Mouse (Mus musculus) ES-E14 (cell line): ENCODE results near the gene C1ra.

Experiments used
- CHD2 ChIP-seq: IDR thresholded peaks from 2 replicates; pipeline ENCODE4 v1.6.1; 2014; ENCODE audit warnings: mild to moderate bottlenecking, low read depth, low read length, inconsistent platforms
- MAFK ChIP-seq: IDR thresholded peaks from 2 replicates; pipeline ENCODE4 v1.6.1; 2014; ENCODE audit warnings: mild to moderate bottlenecking, low read depth, low read length, inconsistent platforms; ENCODE audit not compliant: insufficient read depth
- ZC3H11A ChIP-seq: IDR thresholded peaks from 2 replicates; pipeline ENCODE4 v1.6.1; 2012; ENCODE audit warnings: low read depth, mild to moderate bottlenecking, inconsistent platforms, low read length, borderline replicate concordance

DNA sequence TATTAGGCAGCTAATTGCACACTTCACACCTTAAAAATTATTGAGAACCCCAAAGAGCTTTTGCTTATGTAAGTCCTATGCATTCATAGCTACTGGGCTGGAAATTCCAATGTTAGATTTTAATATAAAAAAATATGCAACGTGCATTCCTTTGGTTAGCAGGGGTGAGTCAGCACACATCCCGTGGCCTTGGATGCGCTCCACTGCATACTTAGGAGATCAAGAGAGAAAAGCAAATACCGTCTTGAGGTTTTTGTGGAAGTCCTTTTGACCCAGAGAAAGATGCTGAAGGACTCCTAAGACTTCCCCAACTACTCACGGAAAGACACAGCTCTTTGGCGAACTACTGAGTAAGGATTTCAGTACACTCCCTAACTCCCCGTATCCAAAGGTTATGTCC, 27.4 kb upstream of the C1ra start:
- TF ChIP-seq ZC3H11A = no peak
- no peak for TF ChIP-seq MAFK
- TF ChIP-seq CHD2 = no peak
